Mouse (Mus musculus) gastrocnemius, postnatal 14 days (tissue): ENCODE results near the gene Cacna1g. TPM values are rescaled to one million over a fixed set of nuclear protein-coding genes. Genes with fewer than 3 reads are reported as not detected.

Source experiments
- DNase-seq: peaks from one replicate; pipeline ENCODE4 v3.0.0; 2021; ENCODE audit warnings: mixed read lengths
- intact Hi-C: fragments of 180-260 bp; cut with DNase I; formaldehyde crosslinking; loops from one replicate; pipeline ENCODE4 v1.15.1; 2025; ENCODE audit warnings: low total_unique reads
- long read RNA-seq, 2 experiments: library from polyadenylated mRNA; stranded (forward); transcript quantifications; one replicate each; pipeline ENCODE4 v2.0.0; 2021
- total RNA-seq, 2 experiments: library from RNA; stranded (reverse); gene quantifications; 2 replicates each; pipeline ENCODE4 v1.2.3; 2021

The Cacna1g gene
- 1 to 10 TPM; 4.9 to 6.1 TPM for total RNA-seq
- long read RNA-seq, experiment 1, partial matches to known transcripts = 0 of 1 reads
- long read RNA-seq, experiment 1, other reads (novel, unspliced or antisense) = 1 of 1 reads
- long read RNA-seq, experiment 2, partial matches to known transcripts = 1 of 1 reads
- long read RNA-seq, experiment 2, other reads (novel, unspliced or antisense) = 0 of 1 reads

DNA sequence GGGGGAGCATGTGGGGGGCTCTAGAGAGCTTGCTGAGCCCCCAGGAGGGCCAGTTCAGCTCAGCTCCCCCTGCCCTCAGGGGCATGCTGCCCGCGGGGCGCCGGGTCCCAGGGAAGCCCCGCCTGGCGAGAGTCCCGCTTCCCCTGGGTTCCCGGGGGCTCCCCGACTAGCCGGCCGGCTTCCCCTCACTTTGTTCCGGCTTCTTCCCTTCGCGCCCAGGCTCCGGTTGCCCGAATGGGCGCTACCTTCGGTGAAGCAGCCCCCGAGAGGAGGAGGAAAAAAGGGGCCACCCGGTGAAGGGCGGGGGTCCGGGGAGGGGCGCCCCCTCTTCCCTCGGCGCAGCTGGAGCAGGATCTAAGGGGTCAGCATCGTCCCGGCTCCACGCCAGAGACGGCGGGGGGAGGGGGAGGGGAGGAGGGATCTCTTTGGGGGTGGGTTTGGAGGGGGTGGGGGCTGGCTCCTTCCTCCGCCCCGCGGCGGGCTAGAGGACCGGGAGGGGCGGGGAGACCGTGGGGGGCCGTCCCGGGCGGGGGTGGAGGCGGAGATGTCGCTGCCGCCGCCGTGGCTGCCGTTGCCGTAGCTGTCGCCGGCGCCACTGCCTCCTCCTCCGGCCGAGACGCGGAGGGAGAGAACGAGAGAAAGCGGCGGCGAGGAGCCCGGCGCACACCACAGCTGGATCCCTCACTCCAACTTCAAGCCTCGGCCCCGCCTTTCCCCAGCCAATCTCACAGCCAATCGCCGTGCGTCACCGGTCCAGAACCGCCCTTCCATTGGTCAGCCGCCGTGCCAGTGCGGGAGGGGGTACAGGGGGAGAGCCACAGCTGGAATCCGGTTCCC lies at the start of gene Cacna1g:
Gene Cacna1g, minus strand, starts transcription at position 492 of the 837 bp plus-strand sequence.
- peak; percentile 92 for DNase-seq
- intact Hi-C loops = no loop called here

DNA sequence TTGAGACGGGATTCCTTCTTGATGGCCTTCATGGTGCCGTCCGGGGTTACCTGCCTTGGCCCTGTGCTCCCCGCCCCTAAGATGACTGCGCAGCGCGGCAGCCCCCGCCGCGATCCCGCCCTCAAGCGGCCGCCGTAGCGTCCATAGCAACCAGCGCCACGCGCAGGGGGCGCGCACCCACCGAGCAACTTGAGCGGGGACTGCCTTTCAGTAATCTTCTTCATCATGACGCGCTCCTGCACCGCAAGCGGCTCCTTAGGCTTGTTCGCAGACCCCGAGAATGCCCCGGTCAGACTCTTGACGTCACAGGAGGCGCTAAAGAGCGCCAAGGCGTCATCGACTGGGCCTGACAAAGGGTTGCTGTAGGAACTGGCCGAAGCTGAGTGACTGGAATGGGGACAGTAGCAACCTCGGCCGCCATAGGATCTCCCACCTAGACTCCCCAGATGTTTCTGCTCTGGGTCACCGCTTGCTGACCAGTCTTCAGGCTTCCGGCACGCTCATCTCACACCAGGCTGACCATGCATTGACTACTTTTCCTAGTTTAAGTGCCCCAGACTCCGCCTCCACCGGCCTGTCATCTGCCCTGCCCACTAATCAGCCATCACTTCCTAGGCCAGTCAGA lies 47.3 kb upstream of the Cacna1g start, which contains the start of gene Mycbpap:
Gene Mycbpap, minus strand, starts transcription at position 524 of the 625 bp plus-strand sequence.
- peak; percentile 32 for DNase-seq
- intact Hi-C loops = no loop called here

DNA sequence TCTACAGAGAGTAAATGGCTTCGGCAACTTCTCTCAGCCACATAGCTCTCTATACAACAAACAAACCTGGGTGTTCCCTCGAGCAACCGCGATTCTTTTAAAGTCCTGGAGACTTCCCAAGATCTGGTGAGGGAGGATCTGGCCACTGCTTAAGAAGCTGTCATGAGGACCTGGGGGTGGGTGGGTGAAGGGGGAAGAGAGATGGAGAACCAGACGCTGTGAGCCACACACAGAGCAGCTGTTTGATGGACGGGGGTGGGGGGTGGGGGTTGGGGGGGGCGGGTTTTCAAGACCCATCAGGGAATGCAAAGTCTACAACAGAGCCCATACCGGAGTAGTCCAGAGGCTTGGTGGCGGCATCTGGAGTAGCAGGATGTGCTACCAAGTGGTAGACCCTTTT lies 39.5 kb upstream of the Cacna1g start:
- intact Hi-C loops = no loop called here
- DNase-seq = no peak

DNA sequence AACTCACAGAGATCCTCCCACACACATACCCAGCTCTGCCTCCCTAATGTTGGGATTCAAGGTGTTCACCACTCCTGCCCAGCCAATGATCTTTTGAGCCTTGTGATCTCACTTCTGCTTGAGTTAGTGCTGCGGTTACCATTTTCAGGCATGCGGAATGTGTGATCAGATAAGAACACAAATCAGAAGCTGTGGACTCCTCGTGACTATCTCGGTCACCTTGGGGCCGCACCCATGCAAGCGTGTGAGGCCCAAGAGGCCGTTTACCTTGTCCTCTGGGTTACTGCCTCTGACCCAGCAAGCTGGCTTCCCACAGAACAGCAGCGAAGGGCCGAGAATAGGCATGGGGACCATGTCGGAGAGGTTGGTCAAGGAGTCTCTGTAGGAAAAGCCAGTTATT lies 35.0 kb upstream of the Cacna1g start:
- no peak for DNase-seq
- intact Hi-C loops = no loop called here

DNA sequence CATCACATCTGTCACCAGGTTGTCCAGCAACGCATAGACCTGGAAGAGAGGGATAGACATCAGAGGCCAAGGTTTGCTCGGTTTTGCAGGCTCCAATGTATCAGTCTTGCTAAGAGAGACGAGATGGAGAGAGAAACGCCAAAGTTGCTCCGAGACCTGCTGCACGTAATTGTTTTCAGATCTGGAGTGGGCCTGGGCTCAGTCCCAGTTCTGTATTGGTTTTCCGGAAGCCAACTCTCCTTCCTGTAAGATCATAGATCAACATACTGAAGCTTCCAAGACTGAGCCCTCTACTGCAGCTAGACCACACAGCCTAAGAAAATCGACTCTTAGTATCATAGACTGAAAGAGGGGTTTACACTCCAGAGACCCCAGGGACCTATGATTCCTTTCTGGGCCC lies 27.5 kb upstream of the Cacna1g start:
- DNase-seq = no peak
- intact Hi-C loops = no loop called here

DNA sequence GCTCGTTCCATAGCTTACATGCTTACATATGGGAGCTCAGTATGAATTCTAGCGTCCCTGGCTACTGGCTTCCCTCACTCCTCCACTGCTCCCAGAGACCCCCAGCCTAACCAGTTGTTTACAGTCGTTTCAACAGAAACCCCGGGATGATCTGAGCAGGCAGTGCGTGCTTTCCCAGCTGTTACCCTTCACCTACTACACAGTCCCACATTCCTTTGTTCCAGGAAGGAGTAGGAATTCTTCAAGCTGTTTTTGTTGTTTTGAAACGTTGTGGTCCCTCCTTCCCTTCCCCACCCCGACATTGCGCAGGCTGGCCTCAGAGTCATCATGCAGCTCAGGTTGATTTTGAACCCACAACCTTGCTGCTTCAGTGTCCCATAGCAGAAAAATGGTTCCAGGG lies 26.4 kb upstream of the Cacna1g start:
- intact Hi-C loops = no loop called here

DNA sequence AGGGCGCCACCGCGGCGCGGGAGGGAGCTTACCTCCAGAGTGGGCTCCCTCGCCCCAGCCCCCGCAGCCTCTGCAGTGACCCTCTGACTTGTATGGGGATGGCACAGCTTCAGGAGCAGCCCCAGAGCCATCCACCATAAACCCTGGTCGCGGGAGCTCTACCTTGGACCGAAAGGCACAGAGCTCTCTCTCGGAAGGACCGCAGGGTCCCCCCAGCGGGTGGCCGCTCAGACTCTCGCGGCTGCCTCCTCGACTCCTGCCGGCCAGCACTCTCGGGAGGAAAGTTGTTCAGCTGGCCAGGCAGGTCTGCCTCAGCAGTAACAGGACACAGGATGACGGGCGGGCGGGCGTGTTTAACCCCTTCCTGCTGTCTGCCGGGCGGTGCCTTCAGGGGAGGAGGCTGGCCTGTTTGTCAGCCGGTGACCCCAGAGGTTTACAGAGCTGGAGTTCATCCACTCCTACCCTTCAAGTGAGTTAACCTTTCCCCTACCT lies 25.7 kb upstream of the Cacna1g start, which contains the start of gene Epn3:
Gene Epn3, minus strand, starts transcription at position 314 of the 492 bp plus-strand sequence.
- no peak for DNase-seq
- intact Hi-C loops = no loop called here

More for the DNA sequence above, 26.4 kb upstream of the Cacna1g start:
- DNase-seq = no peak

DNA sequence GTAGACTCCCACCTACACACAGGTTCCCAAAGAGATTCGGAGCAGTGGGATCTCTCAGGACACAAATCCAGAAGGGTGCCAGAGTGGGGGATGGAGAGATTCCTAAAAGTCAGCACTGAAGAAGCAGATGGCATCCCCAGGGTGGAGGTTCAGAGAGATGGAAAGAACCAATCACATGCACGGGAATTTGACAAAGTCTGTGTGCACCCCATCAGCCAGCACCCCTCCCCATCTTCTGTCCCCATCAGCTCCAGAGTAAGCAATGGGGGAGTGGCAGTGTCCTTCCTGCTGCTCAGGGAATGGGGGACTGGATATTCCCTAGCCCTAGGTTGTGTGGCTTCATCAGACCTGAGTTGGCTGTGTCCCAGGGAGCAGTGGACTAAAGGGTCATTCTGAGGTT lies 25.0 kb upstream of the Cacna1g start:
- intact Hi-C loops = no loop called here
- no peak for DNase-seq

DNA sequence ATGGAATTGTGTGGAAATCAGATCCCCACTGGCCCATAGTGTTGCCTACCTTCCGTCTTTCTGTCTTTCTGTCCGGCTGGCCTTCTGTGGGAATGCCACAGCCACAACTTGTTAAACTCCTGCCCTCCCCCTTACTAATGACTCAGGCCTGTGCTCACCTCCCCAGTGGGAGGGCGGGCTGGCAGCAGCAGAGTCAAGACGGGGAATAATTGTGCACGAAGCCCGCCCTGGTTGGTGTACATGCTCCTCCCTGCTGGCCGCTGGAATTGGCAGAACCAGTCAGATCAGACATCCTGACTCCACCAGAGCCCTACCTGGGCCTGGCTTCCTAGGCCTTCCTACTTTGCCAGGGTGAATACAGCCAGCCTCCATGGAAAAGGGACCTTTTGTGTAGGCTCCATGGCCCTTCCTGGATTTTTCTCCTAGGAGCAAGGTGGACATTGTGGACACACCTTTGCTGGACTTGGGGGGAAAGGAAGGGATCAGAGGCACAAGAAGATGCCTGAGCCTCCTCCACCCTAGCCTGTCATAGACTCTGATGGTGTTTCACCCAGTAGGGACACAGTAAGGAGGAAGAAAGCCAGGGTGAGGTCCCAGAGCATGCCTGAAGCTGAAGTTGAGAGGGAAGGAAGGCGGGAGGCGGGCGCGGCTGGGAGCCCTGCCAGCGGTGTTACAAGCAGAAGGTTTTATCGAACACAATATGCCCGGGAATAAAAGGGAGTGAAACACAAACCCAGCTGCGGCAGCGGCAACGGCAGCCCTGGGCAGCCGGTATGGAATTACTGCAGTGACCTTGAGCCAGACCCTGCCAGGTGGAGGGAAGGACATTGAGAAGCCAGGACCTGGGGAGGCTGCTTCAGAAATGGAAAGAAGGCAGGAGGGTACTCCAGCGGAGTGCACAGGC lies 24.3 kb upstream of the Cacna1g start:
- intact Hi-C loops = no loop called here
- DNase-seq = no peak

DNA sequence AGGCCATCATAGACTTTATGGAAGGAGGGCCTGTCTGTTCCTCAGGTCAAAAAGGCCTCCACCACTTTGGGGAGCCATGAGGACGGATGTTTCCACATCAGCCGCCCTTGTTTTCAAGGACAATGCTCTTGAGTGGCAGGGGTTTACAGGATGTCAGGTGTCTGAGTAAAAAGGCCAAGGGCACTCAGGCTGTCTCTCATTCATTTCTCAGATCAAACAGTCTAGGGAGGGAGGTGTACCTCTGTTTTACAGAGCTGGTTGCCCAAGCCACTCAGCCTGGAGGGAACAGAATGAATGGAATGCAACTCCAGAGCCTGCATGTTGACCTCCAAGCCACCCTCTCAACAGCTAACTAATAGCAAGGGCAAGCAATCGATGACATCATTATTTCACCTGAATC lies 21.4 kb upstream of the Cacna1g start:
- intact Hi-C loops = no loop called here
- no peak for DNase-seq

DNA sequence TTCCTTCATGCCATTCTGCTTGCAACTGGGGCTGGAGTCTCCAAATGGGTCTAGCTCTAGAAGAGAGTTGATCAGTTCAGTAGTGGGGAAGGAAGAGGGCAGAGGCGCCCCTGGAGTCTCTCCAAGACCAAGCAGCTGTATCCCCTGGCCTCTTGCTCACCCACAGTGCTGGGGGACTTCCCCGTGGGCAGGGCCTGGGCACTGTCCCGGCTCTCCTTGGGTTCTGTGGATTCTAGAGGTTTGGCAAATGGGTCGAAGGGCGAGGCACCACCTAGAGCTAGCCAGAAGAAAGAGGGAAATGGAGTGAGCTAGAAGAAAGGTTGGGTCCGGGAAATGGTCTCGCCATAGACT lies 17.7 kb upstream of the Cacna1g start:
- no peak for DNase-seq

DNA sequence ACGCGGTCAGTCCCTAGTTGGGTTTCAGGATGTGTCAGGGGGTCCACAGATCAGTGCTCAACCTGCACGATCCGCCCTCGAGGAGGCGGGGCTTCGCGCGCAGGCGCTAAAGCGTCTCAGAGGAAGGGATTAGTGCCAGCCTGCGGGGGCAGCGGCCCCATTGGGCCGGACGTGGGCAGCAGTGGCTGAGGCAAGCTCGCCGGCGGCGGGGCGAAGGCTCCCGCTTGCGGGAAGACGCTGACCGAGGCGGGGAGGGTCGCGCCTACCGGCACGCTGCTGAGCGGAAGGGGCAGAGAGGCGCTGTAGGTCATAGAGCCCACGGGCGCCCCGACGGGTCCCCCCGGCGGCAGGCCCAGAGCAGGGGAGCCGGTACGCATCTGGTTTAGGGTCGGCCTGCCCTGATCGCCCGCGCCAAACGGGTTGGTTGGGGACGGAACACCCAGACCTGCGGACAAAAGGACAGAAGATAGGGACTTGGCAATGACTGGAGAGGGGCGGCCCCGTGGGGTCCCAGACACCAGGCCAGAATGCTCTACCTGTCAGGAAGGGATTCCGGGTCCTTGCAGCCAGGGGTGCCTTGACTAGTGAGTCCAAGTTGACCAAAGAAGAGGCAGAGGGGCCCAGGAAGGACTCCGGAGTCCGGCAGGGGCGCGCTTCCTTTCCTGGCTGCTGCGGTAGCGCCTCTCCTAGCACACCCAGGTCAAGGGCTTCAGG lies 17.2 kb upstream of the Cacna1g start:
- DNase-seq = no peak
- intact Hi-C loops = no loop called here

More for the DNA sequence above, 17.7 kb upstream of the Cacna1g start:
- intact Hi-C loops = no loop called here

DNA sequence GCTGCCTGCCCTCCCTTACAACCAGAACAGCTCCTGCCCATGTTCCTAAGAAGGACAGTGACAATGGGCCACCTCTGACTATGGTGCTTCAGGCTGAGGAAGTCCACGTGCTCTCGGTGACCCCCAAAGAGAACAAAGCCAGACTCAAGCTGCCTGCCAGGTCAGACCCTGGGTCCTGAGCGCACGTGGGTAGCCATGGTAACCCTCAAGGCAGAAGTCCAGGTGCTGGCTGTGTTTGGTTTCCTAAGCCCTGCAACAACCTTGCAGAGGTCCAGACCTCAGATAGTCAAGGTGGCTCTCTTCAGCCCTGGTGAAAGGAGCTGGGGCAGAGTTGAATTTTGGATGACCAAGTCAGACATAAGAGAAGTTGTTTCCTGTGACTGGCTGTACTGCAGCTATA lies 15.7 kb upstream of the Cacna1g start:
- intact Hi-C loops = loop anchor here (5.0 to 10.0 kb wide), 4 partner anchors 67 to 365 kb away; partner anchors contain the start of gene Wfikkn2
- DNase-seq = no peak

DNA sequence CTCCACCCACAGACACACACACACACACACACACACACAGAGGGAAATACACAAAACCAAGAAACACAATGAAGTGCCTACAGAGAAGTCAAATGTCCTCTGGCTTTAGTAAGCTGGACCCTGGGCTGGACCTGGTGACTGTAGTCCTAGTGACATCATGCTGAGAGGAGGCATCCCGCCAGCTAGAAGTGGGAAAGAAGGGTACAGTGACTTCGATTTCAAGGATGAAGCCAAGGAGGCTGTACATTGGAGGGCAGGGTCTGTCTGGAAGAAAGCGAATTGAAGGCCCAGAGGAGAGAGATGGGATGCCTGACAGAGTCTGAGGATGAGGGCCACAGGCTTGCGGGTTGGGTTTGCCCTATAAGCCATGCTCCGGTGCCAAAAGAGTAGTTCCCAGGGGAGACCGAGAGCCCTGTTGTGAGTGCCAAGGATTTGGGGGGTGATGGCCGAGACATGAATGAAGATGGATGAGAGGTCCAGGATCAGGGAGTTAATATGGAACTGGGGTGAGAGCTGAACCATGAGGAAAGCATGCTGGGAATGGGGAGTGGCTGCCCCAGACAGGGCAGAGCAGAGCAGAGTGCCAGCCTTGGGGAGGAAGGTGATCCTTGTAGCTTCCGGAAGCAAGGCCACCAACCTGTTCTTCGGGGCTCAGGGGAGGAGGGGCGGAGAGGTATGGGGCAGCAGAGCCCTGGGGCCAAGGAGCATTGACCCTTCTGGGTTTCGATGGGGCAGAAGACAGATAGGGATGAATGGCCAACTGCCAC lies 15.0 kb upstream of the Cacna1g start:
- intact Hi-C loops = loop anchor here (5.0 to 10.0 kb wide), 4 partner anchors 67 to 364 kb away; partner anchors contain the start of gene Wfikkn2

DNA sequence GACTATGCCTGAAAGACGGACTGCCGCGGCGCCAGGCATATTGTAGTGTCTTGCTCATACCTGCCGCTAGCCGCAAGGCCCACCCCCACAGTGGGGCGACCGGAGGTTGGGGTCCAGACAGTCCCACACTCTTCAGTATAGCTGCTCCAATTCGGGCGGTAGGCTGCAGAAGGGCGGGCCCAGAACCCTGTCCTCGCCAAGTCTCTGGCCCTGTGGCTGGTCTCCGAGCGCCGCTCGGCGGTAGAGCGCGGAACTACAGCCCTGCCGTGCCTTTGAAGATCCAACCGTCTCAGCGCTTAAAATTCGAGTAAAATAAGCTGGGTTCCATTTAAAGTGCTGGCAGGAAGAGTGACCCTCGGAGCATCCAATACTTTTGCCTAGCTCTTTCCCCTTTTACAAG lies 12.0 kb upstream of the Cacna1g start, which contains the start of gene Spata20:
Gene Spata20, minus strand, starts transcription at position 179 of the 400 bp plus-strand sequence.
- DNase-seq = peak; percentile 83
- intact Hi-C loops = loop anchor here (5.0 to 10.0 kb wide), 4 partner anchors 64 to 361 kb away; partner anchors contain the start of gene Wfikkn2

More for the DNA sequence above, 15.0 kb upstream of the Cacna1g start:
- no peak for DNase-seq

DNA sequence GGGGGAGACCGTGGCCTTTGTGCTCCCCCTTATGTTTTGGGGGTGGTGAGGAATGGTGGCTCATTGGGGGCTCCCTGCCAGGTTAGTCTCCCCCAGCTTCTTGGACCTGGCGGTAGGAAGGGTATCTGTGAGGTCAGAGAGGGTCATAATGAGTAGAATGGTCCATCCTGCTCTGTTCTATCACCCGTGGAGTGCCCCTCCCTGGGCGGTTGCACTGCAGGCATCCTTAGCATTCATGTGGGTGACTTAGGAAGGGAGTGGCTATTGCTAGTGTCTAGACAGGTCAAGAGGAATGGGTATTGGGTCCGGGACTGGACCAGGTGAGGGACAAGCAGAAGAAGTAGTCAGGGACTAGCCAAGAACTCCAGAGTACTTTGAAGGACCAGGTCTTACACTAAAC lies 11.2 kb upstream of the Cacna1g start:
- no peak for DNase-seq
- intact Hi-C loops = loop anchor here (5.0 to 10.0 kb wide), 4 partner anchors 63 to 360 kb away; partner anchors contain the start of gene Wfikkn2

DNA sequence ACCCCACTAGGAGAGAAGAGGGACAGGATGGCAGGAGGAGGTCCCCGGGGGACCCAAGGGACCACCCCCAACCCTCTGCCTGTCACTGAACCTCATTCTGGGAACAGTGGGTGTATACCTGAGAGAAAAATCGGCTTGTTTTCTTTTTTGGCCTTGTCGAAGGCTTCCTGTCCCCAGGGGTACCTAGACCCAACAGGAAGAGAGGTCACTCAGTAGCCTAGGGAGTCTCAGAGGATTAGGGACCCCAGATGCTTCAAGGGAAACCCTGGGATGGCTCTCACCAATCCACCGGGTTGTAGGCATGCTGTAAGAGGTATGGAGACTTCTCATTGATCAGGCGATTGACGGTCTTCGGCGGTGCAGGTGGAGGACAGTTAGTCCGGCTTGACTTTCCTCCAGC lies 10.6 kb upstream of the Cacna1g start:
- intact Hi-C loops = loop anchor here (5.0 to 10.0 kb wide), 4 partner anchors 62 to 360 kb away; partner anchors contain the start of gene Wfikkn2

More for the DNA sequence above, 10.6 kb upstream of the Cacna1g start:
- no peak for DNase-seq
